Mouse (Mus musculus): ENCODE data around the gene Mettl17.
A peak's percentile ranks its signal among the peaks of the same experiment; 100 is the strongest.
"Not testable (repeated sequence)": the region's sequence is repeated elsewhere in the genome, so short reads cannot be mapped to it uniquely, and the experiment has no call there.

Gene Mettl17

GRCm38 (mm10) chr14:51884598-51885331 lies at the start of gene Mettl17:
TSS of gene Mettl17 (plus strand) at chr14:51884842.
- DNase-seq: peak; percentile 95

GRCm38 (mm10) chr14:51838480-51838879 lies 46.2 kb upstream of the Mettl17 start:
- DNase-seq: not testable (repeated sequence)

- DNase-seq: no peak
These were observed 42.4 kb upstream of the Mettl17 start for GRCm38 (mm10) chr14:51842250-51842649.

- DNase-seq: no peak
These were observed 41.9 kb upstream of the Mettl17 start for GRCm38 (mm10) chr14:51842781-51843180.

- no peak for DNase-seq
These were observed 40.8 kb upstream of the Mettl17 start for GRCm38 (mm10) chr14:51843882-51844281.

GRCm38 (mm10) chr14:51846566-51846965 lies 38.1 kb upstream of the Mettl17 start:
- no peak for DNase-seq

- DNase-seq: not testable (repeated sequence)
These were observed 33.6 kb upstream of the Mettl17 start for GRCm38 (mm10) chr14:51851006-51851405.

- DNase-seq: no peak
These were observed 31.2 kb upstream of the Mettl17 start, which contains the start of gene Ear6 for GRCm38 (mm10) chr14:51853399-51853798. TSS of gene Ear6 (plus strand) at chr14:51853699.

GRCm38 (mm10) chr14:51855280-51855679 lies 29.4 kb upstream of the Mettl17 start:
- DNase-seq: not testable (repeated sequence)

- DNase-seq: not testable (repeated sequence)
These were observed 21.0 kb upstream of the Mettl17 start for GRCm38 (mm10) chr14:51863603-51864002.

GRCm38 (mm10) chr14:51870756-51871155 lies 13.9 kb upstream of the Mettl17 start:
- DNase-seq: no peak

- DNase-seq: no peak
These were observed 12.9 kb upstream of the Mettl17 start for GRCm38 (mm10) chr14:51871741-51872140.

- DNase-seq: no peak
These were observed 7.1 kb upstream of the Mettl17 start for GRCm38 (mm10) chr14:51877517-51877916.

GRCm38 (mm10) chr14:51883527-51884030 lies 1.1 kb upstream of the Mettl17 start:
- DNase-seq: peak; percentile 81

- DNase-seq: no peak
These were observed 554 bp upstream of the Mettl17 start for GRCm38 (mm10) chr14:51884031-51884544.

- DNase-seq: no peak
These were observed 1.4 kb downstream of the Mettl17 start for GRCm38 (mm10) chr14:51886051-51886450.

- no peak for DNase-seq
These were observed 5.2 kb downstream of the Mettl17 start for GRCm38 (mm10) chr14:51889833-51890232.

- no peak for DNase-seq
These were observed 7.7 kb downstream of the Mettl17 start, which contains the start of gene Slc39a2 for GRCm38 (mm10) chr14:51892191-51892939. TSS of gene Slc39a2 (plus strand) at chr14:51892889.

GRCm38 (mm10) chr14:51893094-51893794 lies 8.6 kb downstream of the Mettl17 start:
- peak; percentile 40 for DNase-seq

GRCm38 (mm10) chr14:51893809-51894208 lies 9.2 kb downstream of the Mettl17 start:
- DNase-seq: no peak

- DNase-seq: no peak
These were observed 10.4 kb downstream of the Mettl17 start for GRCm38 (mm10) chr14:51895071-51895470.

- DNase-seq: no peak
These were observed 11.4 kb downstream of the Mettl17 start for GRCm38 (mm10) chr14:51896019-51896418.
